Mouse (Mus musculus) intestine, embryonic 16.5 days (tissue): ENCODE data around the gene Capn2. TPM values are rescaled to one million over a fixed set of nuclear protein-coding genes. Genes with fewer than 3 reads are reported as not detected.
A peak's percentile ranks its signal among the peaks of the same experiment; 100 is the strongest.

Source experiments
- ATAC-seq: fragments of 200-750 bp; cut with Nextera tagmentation; 2 replicates; pipeline ENCODE4 v1.8.0; 2017; ENCODE audit warnings: moderate TSS enrichment, moderate library complexity
- H3K27ac ChIP-seq: fragments of 300-500 bp; sonication (generic); 2 replicates; pipeline ENCODE4 v1.5.1; 2014; ENCODE audit warnings: mild to moderate bottlenecking, low read length
- H3K27me3 ChIP-seq: fragments of 300-500 bp; sonication (generic); replicated peaks from 2 replicates; pipeline ENCODE4 v1.6.1; 2014; ENCODE audit warnings: low read length, control low read depth, mixed read lengths; ENCODE audit not compliant: control insufficient read depth, insufficient read depth
- H3K36me3 ChIP-seq: fragments of 300-500 bp; sonication (generic); 2 replicates; pipeline ENCODE4 v1.6.1; 2014; ENCODE audit warnings: low read length, control low read depth; ENCODE audit not compliant: control insufficient read depth, insufficient read depth
- H3K4me1 ChIP-seq: fragments of 300-500 bp; sonication (generic); 2 replicates; pipeline ENCODE4 v1.6.1; 2014; ENCODE audit warnings: low read length, control low read depth, mixed read lengths; ENCODE audit not compliant: control insufficient read depth, insufficient read depth
- H3K4me2 ChIP-seq: fragments of 300-500 bp; sonication (generic); 2 replicates; pipeline ENCODE4 v1.6.1; 2014; ENCODE audit warnings: low read depth, low read length, control low read depth
- H3K4me3 ChIP-seq: fragments of 300-500 bp; sonication (generic); 2 replicates; pipeline ENCODE4 v1.5.1; 2014; ENCODE audit warnings: mild to moderate bottlenecking, low read length
- H3K9ac ChIP-seq: fragments of 300-500 bp; sonication (generic); 2 replicates; pipeline ENCODE4 v1.6.1; 2014; ENCODE audit warnings: low read depth, low read length
- H3K9me3 ChIP-seq: fragments of 300-500 bp; sonication (generic); 2 replicates; pipeline ENCODE4 v1.6.1; 2016; ENCODE audit warnings: low read length, control low read depth; ENCODE audit not compliant: control insufficient read depth
- WGBS: fragments of 180-500 bp; shearing (Covaris S2); extraction: QIAGEN DNeasy Blood & Tissue Kit; methylation state at CpG from one replicate; pipeline ENCODE4 v1.1.7; 2014; 5-methylcytosine and 5-hydroxymethylcytosine counted together
- polyA plus RNA-seq: library from polyadenylated mRNA; unstranded; fragments of >200 nt; fragmentation: Nextera tagmentation; extraction: Ambion mirVana; gene quantifications from 2 replicates; pipeline ENCODE4 v1.2.1, GENCODE M21; 2015

Capn2 gene
- polyA plus RNA-seq, 1 experiment from 2014 or later: 77.0 TPM

DNA sequence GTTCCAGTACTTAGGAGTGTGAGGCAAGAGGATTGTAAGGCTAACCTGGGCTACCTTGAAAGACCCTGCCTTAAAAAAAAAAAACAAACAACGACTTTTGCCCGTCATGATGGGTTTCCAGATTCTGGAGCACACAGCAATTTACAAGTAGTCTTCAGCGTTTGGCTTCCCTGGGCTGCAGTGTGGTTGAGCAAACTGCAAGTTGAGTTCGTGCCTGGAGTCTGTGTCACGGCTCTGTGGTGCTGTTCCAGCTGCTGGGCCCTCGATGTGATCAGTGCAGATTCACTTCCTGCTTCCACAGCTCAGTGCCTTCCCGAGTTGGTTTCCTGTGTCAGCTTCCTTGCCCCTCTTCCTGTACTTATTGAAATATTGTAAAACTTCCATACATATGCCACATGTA lies 56.1 kb downstream of the Capn2 start:
- 0 out of 2 replicates have a peak overlapping the region, but pooled peaks have one; percentile 6 for H3K9ac ChIP-seq

DNA sequence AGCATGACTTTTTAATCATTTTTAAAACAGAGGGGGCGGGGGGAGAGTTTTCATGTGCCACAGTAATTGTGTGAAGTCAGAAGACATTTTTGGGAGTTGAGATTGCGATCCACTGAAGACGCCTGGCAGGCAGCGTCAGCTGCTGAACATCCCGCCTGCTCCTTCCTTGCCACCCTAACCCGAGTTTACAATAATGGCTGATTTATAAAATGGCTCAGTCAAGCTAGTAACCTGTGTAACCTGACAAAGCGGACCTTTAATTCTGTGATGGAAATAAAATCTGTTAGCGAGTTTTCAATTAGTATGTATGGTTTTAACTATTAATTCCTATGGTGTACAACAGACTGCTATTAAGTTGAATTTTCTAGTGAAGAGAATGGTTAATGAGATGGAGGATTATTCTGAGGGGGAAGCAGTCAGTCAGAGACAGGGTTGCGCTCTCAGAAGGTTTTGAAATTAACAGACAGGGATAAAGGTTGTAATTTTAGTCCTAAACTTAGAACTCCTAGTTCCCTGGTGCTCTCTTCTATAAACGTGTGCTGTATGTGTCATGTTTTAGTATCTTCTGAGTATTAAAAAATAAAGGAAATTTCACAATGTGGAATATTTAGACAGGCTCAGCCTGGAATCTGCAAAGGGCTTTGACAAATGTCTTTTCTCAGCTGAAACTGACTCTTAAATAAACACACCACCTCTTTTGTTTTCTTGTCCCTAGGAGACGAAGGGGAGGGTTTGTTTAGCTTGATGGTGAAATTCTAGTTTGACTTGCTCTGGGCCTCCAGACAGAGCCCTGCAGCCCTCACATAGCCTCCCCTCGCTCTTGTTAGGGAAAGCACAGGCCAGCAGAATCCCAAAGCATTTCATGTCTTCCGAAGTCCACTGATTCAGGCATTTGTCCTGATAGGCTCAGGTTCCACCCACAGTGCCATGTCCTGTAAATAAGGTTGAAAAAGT lies 56.8 kb downstream of the Capn2 start:
- Histone ChIP-seq H3K4me2 (no peak overlapping the region; the same call in 1 of the 2 replicates), H3K4me1 (peaks cover 6% of the 10 kb centered on the region; the same call in 1 of the 2 replicates), H3K27ac (peak overlapping the region; percentile 43), H3K9ac (no peak overlapping the region), H3K4me3 (no peak overlapping the region), H3K36me3 (no peaks in the 10 kb centered on the region), H3K27me3 (no peaks in the 10 kb centered on the region), H3K9me3 (no peaks in the 10 kb centered on the region)
- 49% methylated on average over 13 of the region's 13 CpGs for WGBS
- ATAC-seq: peak; percentile 45; the same call in 1 of the 2 replicates

More for the DNA sequence above, 56.1 kb downstream of the Capn2 start:
- 24% methylated on average over 7 of the region's 7 CpGs for WGBS
- Histone ChIP-seq H3K36me3 (no peaks in the 10 kb centered on the region), H3K27ac (peak overlapping the region; percentile 43), H3K4me1 (peaks cover 6% of the 10 kb centered on the region; the same call in 1 of the 2 replicates), H3K27me3 (no peaks in the 10 kb centered on the region), H3K4me2 (no peak overlapping the region; the same call in 1 of the 2 replicates), H3K4me3 (no peak overlapping the region), H3K9me3 (no peaks in the 10 kb centered on the region)
- peak; percentile 56; the same call in 1 of the 2 replicates for ATAC-seq

DNA sequence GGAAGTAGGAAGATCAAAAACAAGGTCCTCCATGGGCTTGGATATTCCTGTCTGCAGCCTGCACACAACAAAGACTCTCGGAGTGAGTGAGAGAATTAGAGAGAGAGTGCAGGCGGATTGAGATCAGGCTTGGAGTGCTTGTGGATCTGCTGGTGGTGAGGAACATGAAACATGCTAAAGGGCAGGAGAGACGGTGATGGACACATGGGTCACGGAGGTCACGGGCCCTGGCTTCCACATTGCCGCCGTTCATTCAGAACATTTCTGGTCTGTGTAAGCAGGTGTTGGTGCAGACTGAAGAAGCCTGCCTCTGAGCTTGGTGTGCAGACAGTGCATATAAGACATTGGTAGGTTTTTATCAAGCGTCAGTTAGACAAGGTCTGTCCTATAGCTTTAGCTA lies 58.0 kb downstream of the Capn2 start:
- peaks cover 6% of the 10 kb centered on the region; the same call in 1 of the 2 replicates for H3K4me1 ChIP-seq
- no peaks in the 10 kb centered on the region for H3K27me3 ChIP-seq
- no peak overlapping the region for H3K4me3 ChIP-seq
- WGBS: 77% methylated on average over 8 of the region's 8 CpGs
- no peak for ATAC-seq
- H3K4me2 ChIP-seq: no peak overlapping the region
- no peak overlapping the region for H3K27ac ChIP-seq
- 0 out of 2 replicates have a peak, but pooled peaks cover 1% of the 10 kb centered on the region for H3K36me3 ChIP-seq
- H3K9me3 ChIP-seq: no peaks in the 10 kb centered on the region
- no peak overlapping the region for H3K9ac ChIP-seq

DNA sequence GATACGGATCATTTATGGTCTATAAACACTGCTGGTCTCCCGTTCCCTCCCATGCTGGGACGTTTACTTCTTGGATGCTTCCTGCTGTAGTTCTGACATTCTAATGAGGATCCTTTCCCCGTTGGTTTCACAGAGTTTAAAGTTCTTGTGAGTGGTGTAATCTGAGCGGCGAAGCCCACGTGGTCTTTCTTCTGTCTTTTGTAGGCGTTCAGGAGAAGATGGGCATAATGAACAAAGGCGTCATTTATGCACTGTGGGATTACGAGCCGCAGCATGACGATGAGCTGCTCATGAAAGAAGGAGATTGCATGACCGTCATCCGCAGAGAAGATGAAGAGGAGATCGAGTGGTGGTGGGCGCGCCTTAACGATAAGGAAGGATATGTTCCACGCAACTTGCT lies 58.9 kb downstream of the Capn2 start:
- Histone ChIP-seq H3K9ac (no peak overlapping the region), H3K4me2 (no peak overlapping the region), H3K9me3 (no peaks in the 10 kb centered on the region), H3K27ac (no peak overlapping the region), H3K4me3 (no peak overlapping the region), H3K27me3 (no peaks in the 10 kb centered on the region), H3K4me1 (peaks cover 6% of the 10 kb centered on the region; the same call in 1 of the 2 replicates), H3K36me3 (0 out of 2 replicates have a peak, but pooled peaks cover 4% of the 10 kb centered on the region)
- no peak for ATAC-seq
- 79% methylated on average over 19 of the region's 19 CpGs for WGBS

DNA sequence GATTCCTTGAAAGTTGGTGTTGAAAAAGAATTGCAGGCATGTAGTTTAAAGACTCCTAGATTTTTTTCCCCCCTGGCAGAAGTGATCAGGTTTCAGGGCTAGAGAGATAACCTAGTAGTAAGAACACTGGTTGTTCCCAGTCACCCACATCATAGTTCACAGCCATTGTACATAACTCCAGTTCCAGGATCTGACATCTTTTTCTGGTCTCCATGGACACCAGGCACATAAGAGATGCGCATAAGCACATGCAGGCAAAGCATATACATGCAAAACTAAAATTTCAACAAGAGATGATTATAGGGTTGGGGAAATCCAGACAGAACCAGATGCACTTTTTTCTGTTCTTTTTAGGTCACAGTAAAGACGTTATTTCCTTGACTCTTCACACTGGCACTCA lies 62.3 kb downstream of the Capn2 start:
- H3K4me1 ChIP-seq: peaks cover 4% of the 10 kb centered on the region; the same call in 1 of the 2 replicates
- H3K4me3 ChIP-seq: no peak overlapping the region
- H3K9ac ChIP-seq: no peak overlapping the region
- 0 out of 2 replicates have a peak, but pooled peaks cover 6% of the 10 kb centered on the region for H3K36me3 ChIP-seq
- 82% methylated on average over 2 of the region's 2 CpGs for WGBS
- H3K4me2 ChIP-seq: no peak overlapping the region
- no peak for ATAC-seq
- no peak overlapping the region for H3K27ac ChIP-seq
- no peaks in the 10 kb centered on the region for H3K9me3 ChIP-seq
- no peaks in the 10 kb centered on the region for H3K27me3 ChIP-seq

DNA sequence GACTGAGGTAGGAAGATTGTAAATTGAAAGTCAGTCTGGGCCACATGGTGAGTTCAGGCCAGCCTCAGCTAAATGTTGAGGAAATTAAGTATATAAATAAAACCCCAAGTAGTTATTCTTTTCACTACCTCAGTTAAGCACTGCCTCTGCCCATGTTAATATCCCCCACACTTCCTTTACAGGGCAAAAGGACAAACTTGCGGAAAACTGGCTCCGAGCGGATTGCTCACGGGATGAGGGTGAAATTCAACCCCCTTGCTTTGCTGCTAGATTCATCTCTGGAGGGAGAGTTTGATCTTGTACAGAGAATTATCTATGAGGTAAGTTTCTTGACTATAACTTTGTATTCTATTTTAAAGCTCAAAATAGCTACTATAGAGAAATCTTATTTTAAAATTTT lies 64.9 kb downstream of the Capn2 start:
- Histone ChIP-seq H3K9me3 (no peaks in the 10 kb centered on the region), H3K4me2 (no peak overlapping the region), H3K9ac (no peak overlapping the region), H3K27me3 (no peaks in the 10 kb centered on the region), H3K4me3 (no peak overlapping the region), H3K36me3 (0 out of 2 replicates have a peak, but pooled peaks cover 18% of the 10 kb centered on the region), H3K27ac (no peak overlapping the region), H3K4me1 (no peaks in the 10 kb centered on the region)
- ATAC-seq: no peak
- WGBS: 79% methylated on average over 4 of the region's 4 CpGs

DNA sequence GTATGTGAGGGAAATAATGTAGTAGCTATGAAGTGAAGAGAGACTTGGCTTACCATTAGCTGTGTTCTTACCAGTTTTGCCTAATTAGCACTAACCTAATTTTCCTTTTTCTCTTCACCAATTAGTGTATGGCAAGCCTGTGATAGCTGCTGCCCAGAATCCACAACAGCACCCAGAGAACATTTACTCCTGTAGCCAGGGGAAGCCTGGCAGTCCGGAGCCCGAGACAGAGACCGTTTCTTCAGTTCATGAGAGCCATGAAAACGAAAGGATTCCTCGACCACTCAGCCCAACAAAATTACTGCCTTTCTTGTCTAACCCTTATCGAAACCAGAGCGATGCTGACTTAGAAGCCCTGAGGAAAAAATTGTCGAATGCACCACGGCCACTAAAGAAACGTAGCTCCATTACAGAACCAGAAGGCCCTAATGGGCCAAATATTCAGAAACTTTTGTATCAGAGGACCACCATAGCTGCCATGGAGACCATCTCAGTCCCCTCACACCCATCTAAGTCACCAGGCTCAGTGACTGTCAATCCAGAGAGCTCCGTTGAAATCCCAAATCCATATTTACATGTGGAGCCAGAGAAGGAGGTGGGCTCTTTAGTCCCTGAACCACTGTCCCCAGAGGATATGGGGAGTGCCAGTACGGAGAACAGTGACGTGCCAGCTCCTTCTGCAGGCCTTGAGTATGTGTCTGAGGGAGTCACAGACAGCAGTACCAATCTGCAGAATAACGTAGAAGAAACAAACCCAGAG lies 69.0 kb downstream of the Capn2 start:
- no peak for ATAC-seq
- no peaks in the 10 kb centered on the region for H3K27me3 ChIP-seq
- H3K36me3 ChIP-seq: peaks cover 23% of the 10 kb centered on the region
- no peak overlapping the region for H3K27ac ChIP-seq
- H3K4me3 ChIP-seq: no peak overlapping the region
- H3K4me2 ChIP-seq: no peak overlapping the region
- no peaks in the 10 kb centered on the region for H3K4me1 ChIP-seq
- no peak overlapping the region for H3K9ac ChIP-seq
- 95% methylated on average over 14 of the region's 14 CpGs for WGBS
- no peaks in the 10 kb centered on the region for H3K9me3 ChIP-seq

DNA sequence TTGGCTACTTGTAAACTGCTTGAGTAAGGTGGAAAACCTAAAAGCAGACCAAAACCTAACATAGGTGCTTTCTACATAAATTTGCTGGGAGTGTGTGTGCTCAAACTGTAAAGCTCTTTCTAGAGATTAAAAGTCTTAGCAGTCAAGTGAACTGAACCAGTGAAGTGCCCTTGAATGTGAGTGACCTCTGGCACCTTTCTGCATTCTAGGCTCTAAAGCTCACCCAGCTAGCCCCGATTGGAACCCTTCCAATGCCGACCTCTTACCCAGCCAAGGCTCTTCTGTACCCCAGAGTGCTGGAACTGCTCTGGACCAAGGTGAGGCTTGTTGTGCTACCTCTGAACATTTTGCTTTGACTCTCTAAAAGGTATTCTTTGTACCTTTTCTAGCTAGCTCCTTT lies 73.3 kb downstream of the Capn2 start:
- Histone ChIP-seq H3K4me3 (no peak overlapping the region), H3K9me3 (no peaks in the 10 kb centered on the region), H3K27me3 (no peaks in the 10 kb centered on the region), H3K27ac (no peak overlapping the region), H3K4me2 (no peak overlapping the region), H3K9ac (no peak overlapping the region), H3K4me1 (no peaks in the 10 kb centered on the region), H3K36me3 (peaks cover 26% of the 10 kb centered on the region)
- WGBS: 85% methylated on average over 2 of the region's 2 CpGs
- no peak for ATAC-seq
